Mouse (Mus musculus) layer of hippocampus, adult 18-20 months (tissue): Measurements from ENCODE around the gene Gabrb2. TPM values are rescaled to one million over a fixed set of nuclear protein-coding genes. Genes with fewer than 3 reads are reported as not detected.

Source experiments
- DNase-seq, 2 experiments: peaks; one replicate each; pipeline ENCODE4 v3.0.0; 2022; ENCODE audit warnings: low spot score in 2 of 2
- long read RNA-seq: library from polyadenylated mRNA; stranded (forward); transcript quantifications from one replicate; pipeline ENCODE4 v2.0.0, GENCODE M21; 2021
- total RNA-seq, 2 experiments: library from RNA; stranded (reverse); gene quantifications; 2 replicates each; pipeline ENCODE4 v1.2.3; 2021

Gabrb2 gene
- total RNA-seq = 100 to 1,000 TPM; 139 to 143 TPM
- long read RNA-seq, transcript Gabrb2-201 (10 exons, 3,989 nt) = major isoform, 16 of 68 reads
- long read RNA-seq, partial matches to known transcripts = 34 of 68 reads
- long read RNA-seq, other reads (novel, unspliced or antisense) = 17 of 68 reads

- DNase-seq = peak in 1 of 2 experiments; percentile 23
Observed at GRCm38 (mm10) chr11:42418996-42419782, at the start of gene Gabrb2. TSS of gene Gabrb2 (plus strand) at chr11:42419757.

GRCm38 (mm10) chr11:42378983-42379382 is 40.6 kb upstream of the Gabrb2 start:
- no peak for DNase-seq

- DNase-seq = no peak
Observed at GRCm38 (mm10) chr11:42386486-42386885, 33.1 kb upstream of the Gabrb2 start.

GRCm38 (mm10) chr11:42390682-42391290 is 28.8 kb upstream of the Gabrb2 start:
- DNase-seq = peak; percentile 51 to 80

- peak in 1 of 2 experiments; percentile 30 for DNase-seq
Observed at GRCm38 (mm10) chr11:42393451-42393850, 26.1 kb upstream of the Gabrb2 start.

- peak; percentile 46 to 72 for DNase-seq
Observed at GRCm38 (mm10) chr11:42419791-42420633, 455 bp downstream of the Gabrb2 start.

- peak; percentile 58 to 79 for DNase-seq
Observed at GRCm38 (mm10) chr11:42420634-42421470, 1.3 kb downstream of the Gabrb2 start.

- DNase-seq = peak; percentile 32 to 66
Observed at GRCm38 (mm10) chr11:42423231-42423630, 3.7 kb downstream of the Gabrb2 start.

- no peak for DNase-seq
Observed at GRCm38 (mm10) chr11:42431495-42431894, 11.9 kb downstream of the Gabrb2 start.

GRCm38 (mm10) chr11:42438978-42439377 is 19.4 kb downstream of the Gabrb2 start:
- no peak for DNase-seq

GRCm38 (mm10) chr11:42443641-42444040 is 24.1 kb downstream of the Gabrb2 start:
- no peak for DNase-seq

- DNase-seq = no peak
Observed at GRCm38 (mm10) chr11:42448929-42449328, 29.4 kb downstream of the Gabrb2 start.

- no peak for DNase-seq
Observed at GRCm38 (mm10) chr11:42464136-42464535, 44.6 kb downstream of the Gabrb2 start.

- DNase-seq = no peak
Observed at GRCm38 (mm10) chr11:42468381-42468780, 48.8 kb downstream of the Gabrb2 start.

GRCm38 (mm10) chr11:42474523-42474922 is 55.0 kb downstream of the Gabrb2 start:
- no peak for DNase-seq

GRCm38 (mm10) chr11:42487625-42488024 is 68.1 kb downstream of the Gabrb2 start:
- DNase-seq = no peak

- DNase-seq = no peak
Observed at GRCm38 (mm10) chr11:42501166-42501565, 81.6 kb downstream of the Gabrb2 start.

- peak in 1 of 2 experiments; percentile 49 for DNase-seq
Observed at GRCm38 (mm10) chr11:42505436-42505835, 85.9 kb downstream of the Gabrb2 start.

- peak in 1 of 2 experiments; percentile 24 for DNase-seq
Observed at GRCm38 (mm10) chr11:42505911-42506310, 86.4 kb downstream of the Gabrb2 start.

GRCm38 (mm10) chr11:42521960-42522359 is 102.4 kb downstream of the Gabrb2 start:
- no peak for DNase-seq
